12 mouse cellular contexts compared by ENCODE assay signal in genomic region chr8:48451247-48451635, GRCm38 (mm10).
A peak's percentile ranks its signal among the peaks of the same experiment; 100 is the strongest.
DNase-seq lines count a peak whose midpoint lies in the region; ATAC-seq and TF ChIP-seq lines count a peak whose summit lies in the region.
"Had no signal": no experiment of that assay in that cellular context is flagged by ENCODE, and none has a peak within 500 bp of the region (broad histone marks: within the 10 kb centered on the region; RNA-seq: fewer than 3 reads in every experiment).

No protein-coding gene starts in this region.

- H3K27me3 ChIP-seq in limb, embryonic 14.5 days (ENCODE audit: control insufficient read depth, insufficient read depth, low read length) = no peaks in the 10 kb centered on the region
- H3K27me3 ChIP-seq in liver, embryonic 11.5 days (replicated peaks; ENCODE audit: control insufficient read depth, insufficient read depth, low read length) = no peaks in the 10 kb centered on the region

- H3K4me3 ChIP-seq in limb, embryonic 14.5 days (replicated peaks; ENCODE audit: low read length) = peak overlapping the region; percentile 7; the same call in 1 of the 2 replicates
- H3K4me3 ChIP-seq in liver, embryonic 11.5 days (ENCODE audit: low read depth, low read length) = no peak overlapping the region

- ATAC-seq in frontal cortex, adult (ENCODE audit: low TSS enrichment) = peak; percentile 7; the same call in 1 of the 2 replicates
- peak; percentile 27; the same call in 1 of the 2 replicates for ATAC-seq in limb, embryonic 14.5 days (ENCODE audit: low FRiP score, low read depth)
- ATAC-seq in liver, embryonic 11.5 days (replicated peaks; ENCODE audit: low FRiP score) = no peak
- no peak for ATAC-seq in activated CD4-positive, CD25-positive, alpha-beta regulatory T cell, adult 4 months
- ATAC-seq: intestine, embryonic 16.5 days had no signal

- 19% methylated on average over 7 of the region's 7 CpGs for WGBS in limb, embryonic 14.5 days
- WGBS in liver, embryonic 11.5 days = 67% methylated on average over 7 of the region's 7 CpGs

- no peaks in the 10 kb centered on the region for H3K36me3 ChIP-seq in limb, embryonic 14.5 days (ENCODE audit: control insufficient read depth, insufficient read depth, low read length)
- H3K36me3 ChIP-seq in liver, embryonic 11.5 days (ENCODE audit: control insufficient read depth, insufficient read depth, low read length) = no peaks in the 10 kb centered on the region

- H3K4me1 ChIP-seq in limb, embryonic 14.5 days (ENCODE audit: control insufficient read depth, insufficient read depth, low read length) = peaks cover 27% of the 10 kb centered on the region
- no peaks in the 10 kb centered on the region; the same call in 1 of the 2 replicates for H3K4me1 ChIP-seq in liver, embryonic 11.5 days (replicated peaks; ENCODE audit: control insufficient read depth, insufficient read depth, low read length)

- DNase-seq in frontal cortex, postnatal 25 days (ENCODE audit: low spot score in 2 of 2) = no peak
- DNase-seq in urinary bladder, postnatal 14 days (ENCODE audit: low spot score) = peak; percentile 12
- DNase-seq in urinary bladder, postnatal 4 days (ENCODE audit: low spot score in 2 of 2) = no peak
- peak; percentile 11 for DNase-seq in limb, embryonic 14.5 days (ENCODE audit: low spot score)
- no peak for DNase-seq in liver, embryonic 11.5 days (ENCODE audit: low spot score)
- DNase-seq in adrenal gland, adult 8-10 months = no peak
- DNase-seq: layer of hippocampus, postnatal 36 days; lung, postnatal 10 days; thymus, postnatal 4 days had no signal

- H3K4me2 ChIP-seq in limb, embryonic 14.5 days (replicated peaks; ENCODE audit: low read depth, low read length, severe bottlenecking) = peak overlapping the region; percentile 45
- H3K4me2 ChIP-seq in liver, embryonic 11.5 days = no peak overlapping the region

- H3K9me3 ChIP-seq in limb, embryonic 14.5 days (ENCODE audit: control insufficient read depth, low read length) = no peaks in the 10 kb centered on the region
- no peaks in the 10 kb centered on the region for H3K9me3 ChIP-seq in liver, embryonic 11.5 days (ENCODE audit: control insufficient read depth, low read length)

- H3K27ac ChIP-seq in limb, embryonic 14.5 days (replicated peaks; ENCODE audit: low read depth, low read length) = peak overlapping the region; percentile 59
- no peak overlapping the region for H3K27ac ChIP-seq in liver, embryonic 11.5 days (ENCODE audit: low read depth, low read length)

- TF ChIP-seq POLR2A in limb, embryonic 14.5 days (IDR thresholded peaks at IDR 0.05; ENCODE audit: borderline replicate concordance, extremely low read depth, insufficient read depth, insufficient read length) = no peak

- no peak overlapping the region for H3K9ac ChIP-seq in limb, embryonic 14.5 days (ENCODE audit: low read depth, low read length, severe bottlenecking)
- H3K9ac ChIP-seq in liver, embryonic 11.5 days (ENCODE audit: low read depth, low read length) = no peak overlapping the region

Comparison
In these comparisons a context has a peak if more than half of its experiments do, and no peak if none do; other contexts are left out.
1. DNase-seq: peak in urinary bladder, postnatal 14 days (single experiment) and limb, embryonic 14.5 days (single experiment); none in frontal cortex, postnatal 25 days (0 of 2), urinary bladder, postnatal 4 days (0 of 2), liver, embryonic 11.5 days (single experiment) and adrenal gland, adult 8-10 months (single experiment).
2. ATAC-seq: peak in frontal cortex, adult (single experiment) and limb, embryonic 14.5 days (single experiment); none in liver, embryonic 11.5 days (single experiment) and activated CD4-positive, CD25-positive, alpha-beta regulatory T cell, adult 4 months (single experiment).